Mouse (Mus musculus) limb, embryonic 15.5 days (tissue): ENCODE data around the gene Crmp1. TPM values are rescaled to one million over a fixed set of nuclear protein-coding genes. Genes with fewer than 3 reads are reported as not detected.

Experiments used
- polyA plus RNA-seq: library from polyadenylated mRNA; unstranded; fragments of >200 nt; fragmentation: Nextera tagmentation; extraction: Ambion mirVana; gene quantifications from 2 replicates; pipeline ENCODE4 v1.2.1, GENCODE M21; 2015

The Crmp1 gene
- polyA plus RNA-seq, 1 experiment from 2014 or later, result 8.2 TPM

Other genes starting within 250 kb of the Crmp1 start
- gene Gm1043, start 156.6 kb upstream of the Crmp1 start, polyA plus RNA-seq, result 0.05 and 0.12 TPM in 2 replicates
- gene Evc, start 95.0 kb downstream of the Crmp1 start, polyA plus RNA-seq, result 21.7 and 23.5 TPM in 2 replicates
- gene Evc2, start 96.6 kb downstream of the Crmp1 start, polyA plus RNA-seq, result 21.1 and 22.2 TPM in 2 replicates